Mouse (Mus musculus) small intestine, adult 2 months (tissue): Measurements from ENCODE around the gene Pacsin1.

Experiments
- CTCF ChIP-seq: fragments of 200-500 bp; IDR thresholded peaks from 2 replicates; pipeline ENCODE4 v1.5.1; 2012; ENCODE audit warnings: low read depth, mild to moderate bottlenecking, control low read depth, inconsistent platforms, low read length, moderate library complexity, mixed read lengths; ENCODE audit not compliant: insufficient replicate concordance, insufficient read length; ENCODE audit errors: extremely low read depth
- POLR2A ChIP-seq: fragments of 200-500 bp; IDR thresholded peaks from 2 replicates; pipeline ENCODE4 v1.6.1; 2012; ENCODE audit warnings: low read depth, mild to moderate bottlenecking, control low read depth, inconsistent platforms, low read length, moderate library complexity

GRCm38 (mm10) chr17:27716804-27717203, 61.5 kb downstream of the Pacsin1 start:
- no peak for TF ChIP-seq CTCF
- TF ChIP-seq POLR2A: no peak
